Mouse (Mus musculus): ENCODE measurements at regions not wholly inside any gene's neighbourhood (a gene's known extent, or its start where the extent isn't known, plus 50 kb on each side); places are given as distances from the start of the nearest gene placed in this dataset.

GRCm38 (mm10) chr19:37493921-37494485 lies 56.2 kb upstream of the Exoc6 start:
- Histone ChIP-seq H3K9ac (ENCODE audit: insufficient read depth, low read depth) (peak overlapping the region; percentile 66; the same call in 1 of the 2 replicates), H3K4me3 (replicated peaks in 1 of 3; ENCODE audit: low read depth in 2 of 3, low read length in 2 of 3, poor library complexity in 1 of 3) (peak overlapping the region in 2 of 3 experiments; percentile 15 to 46), H3K36me3 (replicated peaks in 1 of 2; ENCODE audit: control insufficient read depth in 1 of 2, insufficient read depth in 1 of 2, low read length in 1 of 2) (no peaks in the 10 kb centered on the region), H3K79me2 (replicated peaks; ENCODE audit: control insufficient read depth, extremely low read depth, insufficient read depth, poor library complexity, severe bottlenecking) (no peaks in the 10 kb centered on the region), H3K27ac (ENCODE audit: insufficient read depth, low read depth) (peak overlapping the region; percentile 93), H3K9me3 (replicated peaks; ENCODE audit: low read length) (peaks cover 5% of the 10 kb centered on the region), H3K4me1 (ENCODE audit: control insufficient read depth in 1 of 2, insufficient read depth in 2 of 2) (peaks cover 6 to 41% of the 10 kb centered on the region in 2 experiments; a peak in 3 of 4 replicates), H3K4me2 (ENCODE audit: insufficient read depth, low read depth, poor library complexity, severe bottlenecking) (peak overlapping the region; percentile 62), H3K27me3 (replicated peaks) (no peaks in the 10 kb centered on the region)
- DNase-seq (ENCODE audit: extremely low read depth) = peak; percentile 80
- in situ Hi-C loops (cut with MboI; ENCODE audit: low pct_ligation_motif_present, low pct_unique_long_range_greater_than_20kb, low sequenced_read_pairs) (no loop called here), dilution Hi-C loops (cut with MboI; ENCODE audit: extremely low pct_ligation_motif_present, extremely low pct_unique_long_range_greater_than_20kb, low sequenced_read_pairs) (no loop called here)
- TF ChIP-seq KAT2A (IDR thresholded peaks at IDR 0.05; ENCODE audit: insufficient replicate concordance, low read length) = no peak
- TF ChIP-seq MAZ (IDR thresholded peaks at IDR 0.05; ENCODE audit: low read depth, low read length) = peak; percentile 76; the same call in 1 of the 2 replicates
- no peak for TF ChIP-seq POLR2A (IDR thresholded peaks at IDR 0.05; ENCODE audit: low read depth, low read length)
- no peak for TF ChIP-seq CTCF (conservative IDR thresholded peaks at IDR 0.05 in 1 of 2, IDR thresholded peaks at IDR 0.05 in 1 of 2; ENCODE audit: low read depth in 2 of 2, low read length in 2 of 2)
- 0 out of 2 replicates have a peak, but pooled peaks have one; percentile 42 for TF ChIP-seq CHD2 (IDR thresholded peaks at IDR 0.05; ENCODE audit: low read length)
- TF ChIP-seq ETS1 (conservative IDR thresholded peaks at IDR 0.05; ENCODE audit: low read depth, low read length) = peak; percentile 60; the same call in 1 of the 2 replicates
- no peak; the same call in 1 of the 2 replicates for TF ChIP-seq JUND (conservative IDR thresholded peaks at IDR 0.05; ENCODE audit: low read depth, low read length)
- TF ChIP-seq UBTF (IDR thresholded peaks at IDR 0.05; ENCODE audit: low read depth, low read length) = no peak
- TF ChIP-seq RAD21 (IDR thresholded peaks at IDR 0.05; ENCODE audit: low read depth, low read length) = no peak; the same call in 1 of the 2 replicates
- TF ChIP-seq PAX5 (IDR thresholded peaks at IDR 0.05; ENCODE audit: low read length) = no peak
- no peak for TF ChIP-seq NELFE (IDR thresholded peaks at IDR 0.05; ENCODE audit: low read depth, low read length)
- peak; percentile 73 for TF ChIP-seq BHLHE40 (IDR thresholded peaks at IDR 0.05; ENCODE audit: low read depth, low read length)
- TF ChIP-seq SIN3A (IDR thresholded peaks at IDR 0.05; ENCODE audit: low read length) = 0 out of 2 replicates have a peak, but pooled peaks have one; percentile 53
- TF ChIP-seq EP300 (IDR thresholded peaks at IDR 0.05; ENCODE audit: low read length) = peak; percentile 92
- TF ChIP-seq MEF2A (IDR thresholded peaks at IDR 0.05; ENCODE audit: borderline replicate concordance, low read depth, low read length) = peak; percentile 96
- TF ChIP-seq USF2 (conservative IDR thresholded peaks at IDR 0.05; ENCODE audit: low read depth, low read length) = no peak
- TF ChIP-seq MAX (IDR thresholded peaks at IDR 0.05; ENCODE audit: low read length) = peak; percentile 53; the same call in 1 of the 2 replicates
- no peak for TF ChIP-seq NRF1 (IDR thresholded peaks at IDR 0.05; ENCODE audit: low read depth, low read length)
- no peak for TF ChIP-seq ZMIZ1 (IDR thresholded peaks at IDR 0.05; ENCODE audit: low read depth, low read length)
- peak; percentile 11; the same call in 1 of the 2 replicates for TF ChIP-seq ELF1 (IDR thresholded peaks at IDR 0.05; ENCODE audit: low read depth, low read length)
- TF ChIP-seq TBP (conservative IDR thresholded peaks at IDR 0.05; ENCODE audit: low read depth, low read length) = peak; percentile 62; the same call in 1 of the 2 replicates
- TF ChIP-seq JUN (IDR thresholded peaks at IDR 0.05; ENCODE audit: insufficient read depth, low read depth, low read length) = no peak
- no peak for TF ChIP-seq ZKSCAN1 (IDR thresholded peaks at IDR 0.05; ENCODE audit: borderline replicate concordance, low read depth, low read length)
- no peak for TF ChIP-seq POLR2AphosphoS2 (IDR thresholded peaks at IDR 0.05; ENCODE audit: low read depth, low read length)
- no peak for TF ChIP-seq MYC (IDR thresholded peaks at IDR 0.05; ENCODE audit: low read depth, low read length)
- TF ChIP-seq MXI1 (IDR thresholded peaks at IDR 0.05; ENCODE audit: low read depth, low read length) = no peak
- no peak for TF ChIP-seq USF1 (IDR thresholded peaks at IDR 0.05; ENCODE audit: low read depth, low read length)
- TF ChIP-seq ZNF384 (IDR thresholded peaks at IDR 0.05; ENCODE audit: low read depth, low read length) = peak; percentile 27; the same call in 1 of the 2 replicates
- peak; percentile 79 for TF ChIP-seq TCF12 (IDR thresholded peaks at IDR 0.05; ENCODE audit: low read depth, low read length)
- no peak for TF ChIP-seq GABPA (IDR thresholded peaks at IDR 0.05; ENCODE audit: insufficient replicate concordance, low read depth, low read length)
- TF ChIP-seq ZC3H11A (IDR thresholded peaks at IDR 0.05; ENCODE audit: low read depth, low read length) = no peak
- no peak for TF ChIP-seq RCOR1 (conservative IDR thresholded peaks at IDR 0.05; ENCODE audit: low read depth, low read length)
- peak; percentile 24 for TF ChIP-seq HCFC1 (IDR thresholded peaks at IDR 0.05; ENCODE audit: low read depth, low read length)
- TF ChIP-seq E2F4 (IDR thresholded peaks at IDR 0.05; ENCODE audit: insufficient replicate concordance, low read depth, low read length) = no peak
- TF ChIP-seq CHD1 (IDR thresholded peaks at IDR 0.05; ENCODE audit: low read depth, low read length) = 0 out of 2 replicates have a peak, but pooled peaks have one; percentile 32
- no peak for TF ChIP-seq MAFK (IDR thresholded peaks at IDR 0.05; ENCODE audit: insufficient replicate concordance, low read length)
- TF ChIP-seq SMC3 (IDR thresholded peaks at IDR 0.05; ENCODE audit: low read depth, low read length) = no peak; the same call in 1 of the 2 replicates
- TF ChIP-seq IRF4 (IDR thresholded peaks at IDR 0.05; ENCODE audit: low read depth, low read length) = peak; percentile 93
